Mouse (Mus musculus) lung, adult 2 months (tissue): ENCODE measurements around the gene Surf6.

Experiments
- CTCF ChIP-seq: fragments of 200-500 bp; IDR thresholded peaks from 2 replicates; pipeline ENCODE4 v1.5.1; 2011; ENCODE audit warnings: mild to moderate bottlenecking, low read length, control low read depth; ENCODE audit not compliant: insufficient read depth
- POLR2A ChIP-seq: fragments of 200-500 bp; IDR thresholded peaks from 2 replicates; pipeline ENCODE4 v1.6.1; 2011; ENCODE audit warnings: low read depth, mild to moderate bottlenecking, control low read depth, low read length, borderline replicate concordance; ENCODE audit errors: extremely low read depth

DNA sequence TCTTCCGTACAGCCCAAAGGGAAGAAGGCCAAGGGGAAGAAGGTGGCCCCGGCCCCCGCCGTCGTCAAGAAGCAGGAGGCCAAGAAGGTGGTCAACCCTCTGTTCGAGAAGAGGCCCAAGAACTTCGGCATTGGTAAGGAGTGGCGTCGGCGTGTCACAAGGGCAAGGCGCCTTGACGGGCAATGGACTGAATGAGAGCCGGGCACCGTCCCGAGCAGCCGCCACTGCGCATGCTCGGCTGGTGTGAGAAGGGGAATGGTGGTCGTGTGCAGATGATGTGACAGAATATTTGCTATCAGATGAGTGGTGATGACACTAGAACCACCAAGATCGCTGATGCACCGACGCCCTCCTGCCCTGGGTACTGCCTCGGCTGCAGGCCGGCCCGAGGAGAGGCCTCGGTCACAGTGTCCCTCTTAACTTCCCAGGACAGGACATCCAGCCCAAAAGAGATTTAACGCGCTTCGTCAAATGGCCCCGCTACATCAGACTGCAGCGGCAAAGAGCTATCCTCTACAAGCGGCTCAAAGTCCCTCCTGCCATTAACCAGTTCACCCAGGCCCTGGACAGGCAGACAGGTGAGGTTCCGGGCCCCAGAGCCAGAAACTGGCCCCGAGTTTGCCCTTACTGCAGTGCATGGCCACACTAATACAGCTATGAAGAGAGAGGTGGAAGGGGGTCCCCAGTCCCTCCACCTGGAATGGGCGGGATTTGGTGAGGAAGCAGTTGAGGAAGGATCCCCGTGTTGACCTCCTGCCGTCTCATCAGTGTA is 8.5 kb upstream of the Surf6 start:
- no peak for TF ChIP-seq CTCF
- no peak for TF ChIP-seq POLR2A
